Mouse (Mus musculus): ENCODE measurements around the gene Slc35g3. TPM values are rescaled to one million over a fixed set of nuclear protein-coding genes. Genes with fewer than 3 reads are reported as not detected.
A peak's percentile ranks its signal among the peaks of the same experiment; 100 is the strongest.
"Not testable (repeated sequence)": the region's sequence is repeated elsewhere in the genome, so short reads cannot be mapped to it uniquely, and the experiment has no call there.

The Slc35g3 gene
- total and polyA plus RNA-seq, 2 experiments from 2014 or later = not detected

GRCm38 (mm10) chr11:69754233-69754632 lies 7.5 kb downstream of the Slc35g3 start:
- H3K27ac ChIP-seq (ENCODE audit: low read depth) = no peak overlapping the region
- TF ChIP-seq CTCF (IDR thresholded peaks at IDR 0.05; ENCODE audit: low read depth) = no peak
- TF ChIP-seq EP300 (IDR thresholded peaks at IDR 0.05; ENCODE audit: low read depth) = no peak

DNA sequence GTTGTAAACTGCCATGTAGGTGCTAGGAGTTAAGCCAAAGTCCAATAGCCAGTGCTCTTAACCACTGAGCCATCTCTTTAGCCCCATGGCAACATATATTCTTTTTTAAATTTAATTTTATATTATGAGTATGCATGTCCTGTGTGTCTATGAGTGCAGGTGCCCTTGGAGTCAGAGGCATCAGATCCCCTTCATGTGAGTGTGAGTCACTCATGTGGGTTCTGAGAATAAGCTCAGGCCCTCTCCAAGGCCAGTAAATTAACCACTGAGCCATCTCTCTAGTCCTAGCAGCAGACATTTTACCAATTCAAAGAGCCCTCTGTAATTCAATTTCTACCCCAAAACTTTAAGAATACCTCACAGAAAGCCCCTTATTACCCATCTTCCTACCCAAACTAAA lies 9.1 kb downstream of the Slc35g3 start:
- no peak overlapping the region for H3K4me2 ChIP-seq (ENCODE audit: low read depth, low read length)
- 0 out of 2 replicates have a peak, but pooled peaks cover 7% of the 10 kb centered on the region for H3K36me3 ChIP-seq (replicated peaks; ENCODE audit: control insufficient read depth, insufficient read depth, low read length)
- TF ChIP-seq EP300 (IDR thresholded peaks at IDR 0.05; ENCODE audit: low read depth) (no peak), CTCF (IDR thresholded peaks at IDR 0.05; ENCODE audit: low read depth) (no peak)
- ATAC-seq (ENCODE audit: insufficient read depth, low read depth) (no peak), DNase-seq (ENCODE audit: low spot score) (no peak)
- no peak overlapping the region for H3K9ac ChIP-seq (replicated peaks; ENCODE audit: low read depth, low read length)
- H3K4me3 ChIP-seq (ENCODE audit: low read depth, low read length) = no peak overlapping the region
- H3K27me3 ChIP-seq (ENCODE audit: control insufficient read depth, insufficient read depth, low read length) = no peaks in the 10 kb centered on the region
- 0 out of 2 replicates have a peak overlapping the region, but pooled peaks have one; percentile 9 for H3K27ac ChIP-seq (ENCODE audit: low read depth)
- H3K4me1 ChIP-seq (ENCODE audit: control insufficient read depth, insufficient read depth) = peaks cover 31% of the 10 kb centered on the region
- no peaks in the 10 kb centered on the region for H3K9me3 ChIP-seq (replicated peaks; ENCODE audit: control insufficient read depth, low read length)

More at GRCm38 (mm10) chr11:69754233-69754632, 7.5 kb downstream of the Slc35g3 start:
- no peak overlapping the region for H3K4me3 ChIP-seq (ENCODE audit: low read depth, low read length)
- H3K36me3 ChIP-seq (replicated peaks; ENCODE audit: control insufficient read depth, insufficient read depth, low read length) = no peaks in the 10 kb centered on the region
- peaks cover 31% of the 10 kb centered on the region for H3K4me1 ChIP-seq (ENCODE audit: control insufficient read depth, insufficient read depth)
- no peak overlapping the region for H3K9ac ChIP-seq (replicated peaks; ENCODE audit: low read depth, low read length)
- no peaks in the 10 kb centered on the region for H3K9me3 ChIP-seq (replicated peaks; ENCODE audit: control insufficient read depth, low read length)
- no peaks in the 10 kb centered on the region for H3K27me3 ChIP-seq (ENCODE audit: control insufficient read depth, insufficient read depth, low read length)
- no peak overlapping the region for H3K4me2 ChIP-seq (ENCODE audit: low read depth, low read length)
- DNase-seq (ENCODE audit: low spot score) (no peak), ATAC-seq (ENCODE audit: insufficient read depth, low read depth) (no peak)
- WGBS = 78% methylated on average over 5 of the region's 5 CpGs

DNA sequence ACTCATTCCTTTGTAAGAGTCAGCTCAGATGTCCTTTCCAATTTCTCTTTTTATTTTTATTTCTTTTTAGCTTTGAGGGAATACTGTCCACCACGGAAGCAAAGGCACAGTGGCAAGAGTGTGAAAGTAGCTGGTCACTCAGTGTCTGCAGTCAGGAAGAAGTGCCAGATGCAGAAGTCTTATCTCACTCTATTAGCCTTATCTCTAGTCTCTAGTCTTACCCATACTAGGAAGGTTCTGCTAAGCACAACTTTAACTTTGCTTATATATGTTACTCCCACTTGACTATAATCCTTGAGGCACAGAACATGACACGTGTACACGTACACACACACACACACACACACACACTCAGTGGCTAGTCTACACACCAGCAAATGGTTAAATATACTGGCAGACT lies 10.1 kb downstream of the Slc35g3 start:
- WGBS = 24% methylated on average over 3 of the region's 3 CpGs
- Histone ChIP-seq H3K27me3 (ENCODE audit: control insufficient read depth, insufficient read depth, low read length) (no peaks in the 10 kb centered on the region), H3K9ac (replicated peaks; ENCODE audit: low read depth, low read length) (peak overlapping the region; percentile 25; the same call in 1 of the 2 replicates), H3K36me3 (replicated peaks; ENCODE audit: control insufficient read depth, insufficient read depth, low read length) (peaks cover 15% of the 10 kb centered on the region), H3K27ac (ENCODE audit: low read depth) (0 out of 2 replicates have a peak overlapping the region, but pooled peaks have one; percentile 15), H3K9me3 (replicated peaks; ENCODE audit: control insufficient read depth, low read length) (no peaks in the 10 kb centered on the region), H3K4me1 (ENCODE audit: control insufficient read depth, insufficient read depth) (peaks cover 23% of the 10 kb centered on the region), H3K4me2 (ENCODE audit: low read depth, low read length) (no peak overlapping the region), H3K4me3 (ENCODE audit: low read depth, low read length) (no peak overlapping the region)
- no peak for TF ChIP-seq CTCF (IDR thresholded peaks at IDR 0.05; ENCODE audit: low read depth)
- no peak for TF ChIP-seq EP300 (IDR thresholded peaks at IDR 0.05; ENCODE audit: low read depth)
- ATAC-seq (ENCODE audit: insufficient read depth, low read depth) (no peak), DNase-seq (ENCODE audit: low spot score) (no peak)

DNA sequence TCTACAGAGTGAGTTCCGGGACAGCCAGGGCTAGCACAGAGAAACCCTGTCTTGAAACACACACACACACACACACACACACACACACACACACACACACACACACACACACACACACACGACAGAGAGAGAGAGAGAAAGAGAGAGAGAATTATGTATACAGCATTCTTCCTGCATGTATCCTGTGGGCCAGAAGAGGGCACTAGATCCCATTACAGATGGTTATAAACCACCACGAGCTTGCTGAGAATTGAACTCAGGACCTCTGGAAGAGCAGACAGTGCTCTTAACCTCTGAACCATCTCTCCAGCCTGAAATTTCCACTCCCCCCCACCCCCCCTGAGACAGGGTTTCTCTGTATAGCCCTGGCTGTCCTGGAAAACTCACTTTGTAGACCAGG lies 30.4 kb downstream of the Slc35g3 start:
- H3K9me3 ChIP-seq (replicated peaks; ENCODE audit: control insufficient read depth, low read length); H3K9ac ChIP-seq (replicated peaks; ENCODE audit: low read depth, low read length); H3K4me3 ChIP-seq (ENCODE audit: low read depth, low read length); DNase-seq (ENCODE audit: low spot score); H3K27me3 ChIP-seq (ENCODE audit: control insufficient read depth, insufficient read depth, low read length); H3K27ac ChIP-seq (ENCODE audit: low read depth); H3K4me1 ChIP-seq (ENCODE audit: control insufficient read depth, insufficient read depth); ATAC-seq (ENCODE audit: insufficient read depth, low read depth); H3K4me2 ChIP-seq (ENCODE audit: low read depth, low read length): not testable (repeated sequence)
- TF ChIP-seq CTCF (IDR thresholded peaks at IDR 0.05; ENCODE audit: low read depth) = peak; percentile 22; the same call in 1 of the 2 replicates
- 79% methylated on average over 2 of the region's 3 CpGs for WGBS
- peaks cover 26% of the 10 kb centered on the region for H3K36me3 ChIP-seq (replicated peaks; ENCODE audit: control insufficient read depth, insufficient read depth, low read length)

- peak; percentile 37 for TF ChIP-seq CTCF (IDR thresholded peaks at IDR 0.05; ENCODE audit: low read depth)
- TF ChIP-seq EP300 (IDR thresholded peaks at IDR 0.05; ENCODE audit: low read depth) = no peak
- peaks cover 3% of the 10 kb centered on the region for H3K36me3 ChIP-seq (replicated peaks; ENCODE audit: control insufficient read depth, insufficient read depth, low read length)
- no peak overlapping the region for H3K4me3 ChIP-seq (ENCODE audit: low read depth, low read length)
- no peak for ATAC-seq (ENCODE audit: insufficient read depth, low read depth)
- no peaks in the 10 kb centered on the region for H3K4me1 ChIP-seq (ENCODE audit: control insufficient read depth, insufficient read depth)
- WGBS = 32% methylated on average over 3 of the region's 3 CpGs
- no peak overlapping the region for H3K4me2 ChIP-seq (ENCODE audit: low read depth, low read length)
- H3K9ac ChIP-seq (replicated peaks; ENCODE audit: low read depth, low read length) = no peak overlapping the region
- no peak overlapping the region for H3K27ac ChIP-seq (ENCODE audit: low read depth)
- H3K27me3 ChIP-seq (ENCODE audit: control insufficient read depth, insufficient read depth, low read length) = no peaks in the 10 kb centered on the region
- peak; percentile 10 for DNase-seq (ENCODE audit: low spot score)
- H3K9me3 ChIP-seq (replicated peaks; ENCODE audit: control insufficient read depth, low read length) = no peaks in the 10 kb centered on the region
Observed at GRCm38 (mm10) chr11:69729063-69729462, 32.7 kb downstream of the Slc35g3 start.

DNA sequence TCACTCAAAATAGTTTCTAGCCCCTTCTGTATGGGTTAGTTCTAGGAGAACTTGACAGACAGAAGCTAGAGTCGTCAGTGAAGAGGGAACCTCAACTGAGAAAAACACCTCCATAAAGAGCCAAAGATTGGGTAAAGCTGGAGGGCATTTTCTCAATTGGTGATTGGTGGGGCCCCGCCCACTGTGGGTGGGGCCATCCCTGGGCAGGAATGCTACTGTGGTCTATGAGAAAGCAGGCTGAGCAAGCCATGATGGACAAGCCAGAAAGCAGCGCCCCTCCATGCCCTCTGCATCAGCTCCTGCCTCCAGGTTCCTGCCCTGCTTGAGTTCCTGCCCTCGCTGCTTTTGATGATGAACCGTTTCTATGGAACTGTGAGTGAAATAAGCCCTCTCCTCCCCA lies 35.8 kb downstream of the Slc35g3 start:
- Histone ChIP-seq H3K9ac (replicated peaks; ENCODE audit: low read depth, low read length) (no peak overlapping the region), H3K4me2 (ENCODE audit: low read depth, low read length) (no peak overlapping the region), H3K36me3 (replicated peaks; ENCODE audit: control insufficient read depth, insufficient read depth, low read length) (no peaks in the 10 kb centered on the region), H3K4me3 (ENCODE audit: low read depth, low read length) (no peak overlapping the region), H3K27me3 (ENCODE audit: control insufficient read depth, insufficient read depth, low read length) (no peaks in the 10 kb centered on the region), H3K27ac (ENCODE audit: low read depth) (no peak overlapping the region), H3K4me1 (ENCODE audit: control insufficient read depth, insufficient read depth) (no peaks in the 10 kb centered on the region), H3K9me3 (replicated peaks; ENCODE audit: control insufficient read depth, low read length) (no peaks in the 10 kb centered on the region)
- DNase-seq (ENCODE audit: low spot score) (no peak), ATAC-seq (ENCODE audit: insufficient read depth, low read depth) (no peak)
- 24% methylated on average over 5 of the region's 5 CpGs for WGBS
- TF ChIP-seq CTCF (IDR thresholded peaks at IDR 0.05; ENCODE audit: low read depth) = no peak
- TF ChIP-seq EP300 (IDR thresholded peaks at IDR 0.05; ENCODE audit: low read depth) = no peak

Measured in heart, postnatal 0 days (tissue).